Mouse (Mus musculus) adrenal gland, postnatal 25 days (tissue): ENCODE measurements around the gene Gpat3. TPM values are rescaled to one million over a fixed set of nuclear protein-coding genes. Genes with fewer than 3 reads are reported as not detected.

Experiments
- DNase-seq: peaks from one replicate; pipeline ENCODE4 v3.0.0; 2021; ENCODE audit warnings: mixed read lengths
- total RNA-seq: library from RNA; stranded (reverse); gene quantifications from 2 replicates; pipeline ENCODE4 v1.2.3, GENCODE M21; 2021

Gene Gpat3
- total RNA-seq, 1 experiment from 2014 or later, result 5.0 TPM

DNA sequence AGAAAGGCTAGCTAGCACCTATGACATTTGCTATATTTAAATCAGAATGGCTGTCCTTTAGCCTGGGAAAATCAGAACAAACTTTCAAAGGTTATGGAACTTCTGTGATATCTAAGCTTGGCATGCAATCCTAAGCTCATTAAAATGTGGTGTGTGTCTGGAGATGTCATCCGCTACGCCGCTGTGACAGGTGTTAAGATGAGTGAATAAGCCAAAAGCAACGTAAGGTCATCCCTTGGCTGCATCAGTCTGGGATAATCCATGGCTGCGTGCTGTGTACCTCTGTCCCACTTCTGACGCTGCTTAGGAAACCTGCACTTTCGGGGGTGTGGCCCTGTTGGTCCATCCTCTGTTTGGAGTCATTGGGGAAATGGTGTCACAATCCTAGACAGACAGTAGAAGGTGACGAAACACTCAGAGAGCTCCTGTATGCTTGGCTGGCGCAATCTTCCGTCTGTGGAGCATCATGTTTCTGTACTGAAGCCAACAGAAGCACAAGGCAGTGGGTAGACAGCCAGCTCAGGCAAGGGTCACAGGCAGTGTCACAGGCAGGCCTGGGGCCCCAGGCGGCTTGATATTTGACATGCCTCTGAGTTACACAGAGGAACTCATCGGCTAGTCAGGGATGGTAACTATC, 15.0 kb downstream of the Gpat3 start:
- peak; percentile 40 for DNase-seq

GRCm38 (mm10) chr5:100861140-100861539, 15.6 kb downstream of the Gpat3 start:
- no peak for DNase-seq

DNA sequence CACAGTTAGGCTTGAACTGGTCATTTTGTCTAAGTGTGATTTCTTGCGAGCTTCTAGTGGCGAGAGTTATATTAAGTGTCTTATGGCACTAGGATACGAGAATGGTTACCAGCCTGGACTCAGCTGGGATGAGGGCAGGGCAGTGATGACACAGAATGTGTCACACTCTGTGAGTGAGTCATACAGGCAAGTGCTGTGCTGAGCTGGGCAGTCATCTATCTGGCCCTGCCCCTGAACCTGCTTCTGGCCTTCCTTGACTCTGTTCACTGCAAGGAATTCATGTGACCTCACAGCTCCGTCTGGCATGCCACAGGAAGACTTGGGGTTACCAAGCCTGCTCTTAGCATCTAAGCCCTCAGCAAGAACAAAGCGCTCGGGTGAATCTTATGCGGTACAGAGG, 16.3 kb downstream of the Gpat3 start:
- peak; percentile 30 for DNase-seq

GRCm38 (mm10) chr5:100863091-100863490, 17.6 kb downstream of the Gpat3 start:
- no peak for DNase-seq

- peak; percentile 22 for DNase-seq
These were observed 18.9 kb downstream of the Gpat3 start for GRCm38 (mm10) chr5:100864438-100864837.

GRCm38 (mm10) chr5:100866183-100866582, 20.7 kb downstream of the Gpat3 start:
- DNase-seq, result no peak

- DNase-seq, result no peak
These were observed 23.8 kb downstream of the Gpat3 start for GRCm38 (mm10) chr5:100869197-100869895.

GRCm38 (mm10) chr5:100871987-100872386, 26.5 kb downstream of the Gpat3 start:
- no peak for DNase-seq

GRCm38 (mm10) chr5:100874721-100875120, 29.2 kb downstream of the Gpat3 start:
- DNase-seq, result no peak

DNA sequence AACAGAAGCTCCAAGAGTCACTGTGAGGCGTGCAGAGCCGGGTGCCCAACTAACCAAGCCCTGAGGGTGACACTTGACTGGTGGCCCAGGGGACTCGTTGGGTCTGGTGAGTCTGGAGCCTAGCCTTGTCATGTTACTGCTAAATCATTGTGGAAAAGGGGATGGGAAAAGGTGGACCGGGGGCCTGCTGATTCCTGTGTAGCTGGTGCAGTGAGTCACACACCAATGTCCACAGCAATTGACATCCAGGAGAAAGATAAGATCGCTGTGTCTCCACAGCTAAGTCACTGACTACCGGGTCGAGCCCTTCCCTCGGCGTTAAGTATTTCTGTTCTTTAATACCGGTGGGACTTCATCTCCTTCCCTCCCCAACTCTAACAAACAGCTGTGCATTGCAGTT, 29.7 kb downstream of the Gpat3 start:
- no peak for DNase-seq

DNA sequence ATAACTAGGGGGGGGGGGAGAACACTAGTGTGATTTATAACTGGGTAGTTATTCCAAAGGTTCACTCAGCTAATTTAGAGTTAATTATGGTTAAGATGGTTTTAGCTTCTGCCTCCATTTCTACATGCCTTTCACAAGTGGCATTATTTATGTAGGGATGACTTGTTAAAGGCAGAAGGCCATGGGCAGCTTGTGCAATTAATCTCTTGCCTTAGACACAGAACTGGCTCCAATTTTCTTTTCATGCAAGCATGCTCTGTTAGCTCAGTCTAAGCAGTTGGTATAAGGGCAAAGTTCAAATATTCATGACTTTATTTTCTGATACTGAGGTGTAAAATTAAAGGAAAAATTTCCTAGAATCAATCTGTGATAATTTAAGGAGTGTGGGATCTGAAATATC, 31.5 kb downstream of the Gpat3 start:
- no peak for DNase-seq

DNA sequence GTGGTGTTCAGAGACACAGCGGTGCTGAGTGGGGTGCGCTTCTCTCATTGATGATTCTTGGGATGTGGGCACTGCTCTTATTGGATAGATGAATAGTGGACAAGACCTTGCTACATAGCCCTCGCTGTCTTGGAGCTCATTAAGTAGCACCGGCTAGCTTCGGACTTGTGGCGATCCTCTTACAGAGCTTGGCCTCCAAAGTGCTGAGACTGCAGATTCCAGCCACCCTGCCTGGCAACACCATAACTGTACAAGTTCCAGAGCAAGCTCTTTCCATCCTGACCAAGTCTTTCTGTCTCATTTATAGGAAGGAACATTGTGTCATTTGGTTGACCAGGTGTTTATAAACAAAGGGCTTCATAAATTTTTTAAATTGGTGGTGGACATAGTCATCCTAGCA, 39.7 kb downstream of the Gpat3 start:
- DNase-seq, result no peak

- DNase-seq, result no peak
These were observed 40.9 kb downstream of the Gpat3 start for GRCm38 (mm10) chr5:100886331-100886988.

- DNase-seq, result no peak
These were observed 50.7 kb downstream of the Gpat3 start for GRCm38 (mm10) chr5:100896199-100896598.

GRCm38 (mm10) chr5:100899745-100900489, 54.4 kb downstream of the Gpat3 start:
- no peak for DNase-seq

GRCm38 (mm10) chr5:100901046-100901445, 55.5 kb downstream of the Gpat3 start:
- DNase-seq, result no peak

GRCm38 (mm10) chr5:100908478-100908877, 63.0 kb downstream of the Gpat3 start:
- DNase-seq, result no peak

DNA sequence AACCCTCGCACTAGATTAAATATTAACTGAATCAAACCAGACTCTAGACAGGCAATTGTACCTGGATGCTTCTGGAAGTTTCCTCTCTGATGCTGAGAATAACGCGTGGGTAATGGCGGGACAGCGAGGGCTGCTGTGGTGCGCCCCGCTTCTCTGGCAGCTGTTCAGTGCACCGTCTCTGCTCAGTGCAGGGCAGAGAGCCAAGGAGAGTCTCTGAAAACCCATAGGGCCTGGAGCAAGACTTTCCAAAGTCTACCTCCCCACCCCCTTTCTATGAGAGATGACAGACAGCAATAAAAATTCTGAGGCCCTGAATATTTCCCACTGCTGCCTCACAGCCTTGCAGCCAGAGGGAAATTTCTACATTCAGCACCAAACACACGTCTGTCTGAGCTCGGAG, 63.4 kb downstream of the Gpat3 start:
- no peak for DNase-seq

DNA sequence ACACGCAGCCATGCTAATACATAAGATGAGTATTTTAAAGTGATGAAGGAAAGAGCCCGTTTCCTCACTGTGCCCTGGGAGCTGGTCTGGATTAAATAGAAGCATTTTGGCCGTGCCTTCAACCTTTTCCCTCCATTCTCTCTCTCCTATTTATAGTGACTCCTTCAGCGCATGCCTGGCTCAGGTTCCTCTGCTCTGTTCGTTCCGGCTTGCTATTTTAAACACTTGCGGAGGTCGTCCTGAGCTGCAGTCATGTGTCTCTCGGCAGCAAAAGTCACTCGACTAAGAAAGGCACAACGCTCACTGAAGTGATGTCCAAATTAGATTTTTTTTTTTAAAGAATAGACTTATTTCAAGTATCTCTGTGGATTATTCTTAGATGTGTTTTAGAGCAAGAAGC, 64.2 kb downstream of the Gpat3 start:
- DNase-seq, result no peak

DNA sequence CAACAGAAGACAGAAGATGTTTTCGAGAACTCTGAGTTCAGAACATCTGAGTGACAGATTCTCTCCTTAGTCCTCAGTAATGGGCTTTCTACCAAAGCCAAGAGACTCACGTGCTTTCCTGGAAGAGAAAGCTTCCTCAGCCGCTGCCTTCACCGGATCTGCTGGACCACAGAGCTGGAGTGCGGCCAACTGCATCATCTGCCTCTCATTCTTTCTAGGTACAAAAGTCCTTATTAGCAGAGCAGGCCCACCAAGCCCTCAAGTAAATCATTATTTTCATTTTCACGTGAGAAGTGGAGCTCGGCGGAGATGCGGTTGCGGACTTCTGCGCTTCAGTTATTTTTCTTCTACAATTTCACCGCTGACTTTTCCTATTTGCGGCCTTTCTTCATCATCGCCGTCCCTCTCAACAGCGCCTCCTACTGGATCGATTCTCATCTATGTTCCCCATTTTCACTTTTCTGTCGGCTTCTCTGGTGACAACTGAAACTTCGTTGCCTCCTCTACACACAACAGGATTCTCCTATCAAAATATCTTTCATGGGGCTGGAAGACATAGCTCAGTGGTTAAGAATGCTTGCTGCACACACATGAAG, 66.1 kb downstream of the Gpat3 start:
- DNase-seq, result no peak

GRCm38 (mm10) chr5:100912366-100912765, 66.9 kb downstream of the Gpat3 start:
- no peak for DNase-seq

DNA sequence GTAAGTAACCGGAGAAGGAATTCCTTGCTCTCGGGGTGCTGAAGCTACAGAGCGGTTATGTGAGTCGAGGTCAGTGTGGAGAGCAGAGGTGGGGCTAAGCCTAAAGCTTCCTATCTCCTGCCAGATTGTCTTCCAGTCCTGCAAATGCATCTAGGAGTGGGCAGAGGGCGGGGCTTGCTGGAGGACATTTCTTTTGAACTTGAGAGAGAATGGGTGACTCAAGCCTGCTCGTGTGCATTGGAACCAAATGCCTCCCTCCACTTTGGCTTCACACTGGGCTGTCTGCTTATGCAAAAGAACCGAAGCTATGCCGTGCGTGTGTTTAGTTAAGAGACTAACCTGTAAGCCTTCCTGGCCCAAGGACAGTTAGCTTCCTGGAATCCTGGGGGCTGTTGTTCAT, 67.8 kb downstream of the Gpat3 start:
- DNase-seq, result peak; percentile 20
